Mouse (Mus musculus) hindbrain, postnatal 0 days (tissue): ENCODE results near the gene Gm10322. TPM values are rescaled to one million over a fixed set of nuclear protein-coding genes. Genes with fewer than 3 reads are reported as not detected.

Source experiments
- ATAC-seq: fragments of 200-750 bp; cut with Nextera tagmentation; 2 replicates; pipeline ENCODE4 v1.8.0; 2017; ENCODE audit warnings: mild to moderate bottlenecking, moderate TSS enrichment, moderate library complexity
- DNase-seq: peaks from one replicate; pipeline ENCODE4 v3.0.0-alpha.2; 2015; ENCODE audit warnings: low spot score
- H3K27ac ChIP-seq: fragments of 300-500 bp; sonication (generic); 2 replicates; pipeline ENCODE4 v1.5.1; 2014; ENCODE audit warnings: mild to moderate bottlenecking
- H3K27me3 ChIP-seq: fragments of 300-500 bp; sonication (generic); 2 replicates; pipeline ENCODE4 v1.6.1; 2014; ENCODE audit warnings: low read length, mixed read lengths; ENCODE audit not compliant: insufficient read depth
- H3K36me3 ChIP-seq: fragments of 300-500 bp; sonication (generic); 2 replicates; pipeline ENCODE4 v1.6.1; 2014; ENCODE audit warnings: low read length, mixed read lengths; ENCODE audit not compliant: insufficient read depth
- H3K4me1 ChIP-seq: fragments of 300-500 bp; sonication (generic); 2 replicates; pipeline ENCODE4 v1.6.1; 2014; ENCODE audit warnings: antibody characterized with exemption, low read length, mixed read lengths; ENCODE audit not compliant: insufficient read depth
- H3K4me2 ChIP-seq: fragments of 300-500 bp; sonication (generic); 2 replicates; pipeline ENCODE4 v1.6.1; 2014; ENCODE audit warnings: low read depth, mild to moderate bottlenecking, low read length, moderate library complexity, mixed read lengths
- H3K4me3 ChIP-seq: fragments of 300-500 bp; sonication (generic); 2 replicates; pipeline ENCODE4 v1.5.1; 2014; ENCODE audit warnings: low read length
- H3K9ac ChIP-seq: fragments of 300-500 bp; sonication (generic); replicated peaks from 2 replicates; pipeline ENCODE4 v1.6.1; 2014; ENCODE audit warnings: mild to moderate bottlenecking, low read length, moderate library complexity, mixed read lengths
- H3K9me3 ChIP-seq: fragments of 300-500 bp; sonication (generic); 2 replicates; pipeline ENCODE4 v1.6.1; 2016; ENCODE audit warnings: low read length, mixed read lengths
- CTCF ChIP-seq: IDR thresholded peaks from 2 replicates; pipeline ENCODE4 v1.5.1; 2016; ENCODE audit warnings: antibody characterized with exemption, control low read depth, low read depth
- WGBS: fragments of 180-500 bp; shearing (Covaris S2); extraction: QIAGEN DNeasy Blood & Tissue Kit; methylation state at CpG from one replicate; pipeline ENCODE4 v1.1.7; 2014; 5-methylcytosine and 5-hydroxymethylcytosine counted together
- polyA plus RNA-seq: library from polyadenylated mRNA; unstranded; fragments of >200 nt; fragmentation: Nextera tagmentation; extraction: Ambion mirVana; gene quantifications from 2 replicates; pipeline ENCODE4 v1.2.1, GENCODE M21; 2015
- total RNA-seq: library from RNA; depleted of rRNA; stranded (reverse); fragments of >200 nt; gene quantifications from 2 replicates; pipeline ENCODE4 v1.2.3, GENCODE M21; 2014

Gm10322 gene
- total and polyA plus RNA-seq, 2 experiments from 2014 or later, result not detected

DNA sequence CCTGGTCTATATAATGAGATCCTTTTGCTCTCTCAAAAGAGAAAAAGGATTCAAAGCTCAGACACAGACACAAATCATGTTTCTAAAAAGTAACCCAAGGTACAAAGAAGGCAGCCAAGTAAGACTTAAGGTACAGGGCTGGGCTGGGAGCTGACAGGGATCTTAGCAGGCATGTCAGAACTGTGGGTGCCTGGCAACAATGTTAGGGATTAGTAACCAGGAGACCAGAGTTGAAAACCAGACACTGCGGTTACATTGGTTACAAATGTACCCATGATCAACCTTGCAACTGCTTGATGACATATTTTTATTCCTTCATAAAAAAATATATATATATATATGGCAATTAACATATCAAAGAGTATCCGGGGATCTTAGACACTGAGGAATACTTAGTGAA lies 20.2 kb downstream of the Gm10322 start:
- H3K27me3 ChIP-seq, result no peaks in the 10 kb centered on the region
- no peak overlapping the region for H3K4me2 ChIP-seq
- DNase-seq (no peak), ATAC-seq (no peak)
- H3K9ac ChIP-seq, result no peak overlapping the region
- H3K36me3 ChIP-seq, result no peaks in the 10 kb centered on the region
- TF ChIP-seq CTCF, result no peak
- no peaks in the 10 kb centered on the region for H3K9me3 ChIP-seq
- WGBS, result 51% methylated on average over 2 of the region's 2 CpGs
- H3K4me1 ChIP-seq, result no peaks in the 10 kb centered on the region
- no peak overlapping the region for H3K4me3 ChIP-seq
- no peak overlapping the region for H3K27ac ChIP-seq

DNA sequence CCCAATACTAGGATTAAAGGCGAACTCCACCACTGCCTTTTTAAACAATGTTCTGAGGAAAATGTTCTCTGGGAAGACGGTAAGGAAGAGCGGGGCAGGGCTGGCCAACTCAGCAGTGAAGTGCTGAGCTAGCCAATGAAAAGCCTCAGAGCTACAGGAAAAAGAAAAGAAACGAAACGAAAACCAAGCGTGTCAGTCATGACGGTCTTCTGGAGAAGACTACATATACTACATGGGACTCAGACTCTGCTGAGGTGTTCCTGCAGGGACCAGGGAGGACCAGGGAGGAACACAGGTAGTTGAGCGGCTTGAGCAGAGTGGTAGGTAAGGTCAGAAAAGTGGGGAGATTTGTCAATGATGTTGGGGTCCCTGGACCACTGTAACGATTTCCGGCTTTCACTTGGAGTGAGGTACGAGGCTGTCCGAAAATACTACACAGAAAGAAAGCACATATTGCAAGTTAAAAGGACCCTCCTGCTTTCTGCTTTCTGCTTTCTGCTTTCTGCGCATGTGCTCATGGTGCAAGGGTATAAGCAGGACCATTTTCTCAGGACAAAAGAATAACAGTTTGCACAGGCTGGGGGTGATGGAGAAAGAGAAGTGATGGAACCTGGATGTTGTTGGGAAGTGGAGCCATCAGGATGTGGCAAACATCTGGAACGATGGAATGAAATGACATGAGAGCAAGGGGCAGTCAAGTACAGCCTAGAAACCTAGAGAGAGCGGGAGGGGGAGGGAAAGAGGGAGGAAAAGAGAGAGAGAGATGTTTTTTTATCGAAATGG lies 21.1 kb downstream of the Gm10322 start:
- 83% methylated on average over 16 of the region's 16 CpGs for WGBS
- no peak overlapping the region for H3K4me3 ChIP-seq
- H3K4me2 ChIP-seq, result no peak overlapping the region
- no peaks in the 10 kb centered on the region for H3K4me1 ChIP-seq
- H3K9ac ChIP-seq, result no peak overlapping the region
- no peaks in the 10 kb centered on the region for H3K9me3 ChIP-seq
- no peak overlapping the region for H3K27ac ChIP-seq
- TF ChIP-seq CTCF, result no peak
- ATAC-seq, result no peak
- no peak for DNase-seq
- H3K36me3 ChIP-seq, result no peaks in the 10 kb centered on the region
- no peaks in the 10 kb centered on the region for H3K27me3 ChIP-seq

DNA sequence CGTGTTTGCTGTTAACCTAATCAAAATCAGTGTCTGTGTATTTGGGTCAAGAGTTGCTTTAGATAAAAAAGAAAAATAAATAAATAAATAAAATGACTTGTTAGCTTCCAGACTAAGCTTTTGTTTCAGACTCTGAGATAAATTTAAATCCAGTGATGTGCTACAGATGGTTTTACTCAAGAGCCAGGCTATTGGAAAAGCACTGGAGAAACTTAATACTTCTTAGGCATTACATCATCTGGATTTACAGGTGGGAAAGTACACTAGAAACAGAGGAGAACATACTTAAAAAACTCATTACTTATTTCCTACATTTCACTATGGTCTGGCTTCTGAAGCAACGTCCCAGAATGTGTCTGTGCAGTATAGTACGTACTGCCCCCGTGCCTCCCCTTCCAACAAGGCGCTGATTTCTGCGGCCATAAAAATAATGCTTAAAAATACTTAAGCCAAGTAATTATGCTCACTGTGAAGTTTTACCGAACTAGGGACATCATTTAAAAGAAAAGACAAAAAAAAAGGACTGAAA lies 21.8 kb downstream of the Gm10322 start:
- DNase-seq (no peak), ATAC-seq (no peak)
- H3K9me3 ChIP-seq, result no peaks in the 10 kb centered on the region
- H3K9ac ChIP-seq, result no peak overlapping the region
- H3K4me1 ChIP-seq, result no peaks in the 10 kb centered on the region
- no peak overlapping the region for H3K27ac ChIP-seq
- WGBS, result 84% methylated on average over 7 of the region's 7 CpGs
- no peaks in the 10 kb centered on the region for H3K27me3 ChIP-seq
- H3K4me2 ChIP-seq, result no peak overlapping the region
- no peak for TF ChIP-seq CTCF
- no peak overlapping the region for H3K4me3 ChIP-seq
- no peaks in the 10 kb centered on the region for H3K36me3 ChIP-seq

DNA sequence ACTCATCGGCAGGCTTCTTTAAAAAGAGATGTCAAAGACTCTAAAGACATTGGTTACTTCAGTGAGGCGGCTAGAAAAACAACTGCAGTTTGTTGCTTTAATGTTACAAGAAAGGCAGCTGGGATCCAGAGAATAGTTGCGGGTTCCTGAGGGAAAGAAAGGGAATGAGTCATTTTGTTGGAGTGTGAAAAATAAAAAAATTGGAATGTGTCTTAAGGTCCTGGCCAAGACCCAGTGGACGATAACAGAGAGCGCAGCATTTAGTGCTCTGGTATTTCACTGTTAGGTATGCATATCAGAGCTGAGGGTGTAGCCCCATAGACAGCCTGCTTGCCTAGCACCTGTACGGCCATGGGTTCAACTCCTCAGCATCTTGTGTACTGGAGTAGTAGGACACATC lies 22.7 kb downstream of the Gm10322 start:
- Histone ChIP-seq H3K4me1 (no peaks in the 10 kb centered on the region), H3K9me3 (no peaks in the 10 kb centered on the region), H3K9ac (no peak overlapping the region), H3K36me3 (no peaks in the 10 kb centered on the region), H3K4me2 (no peak overlapping the region), H3K27ac (no peak overlapping the region), H3K4me3 (no peak overlapping the region), H3K27me3 (no peaks in the 10 kb centered on the region)
- 82% methylated on average over 6 of the region's 6 CpGs for WGBS
- ATAC-seq (no peak), DNase-seq (no peak)
- TF ChIP-seq CTCF, result no peak

DNA sequence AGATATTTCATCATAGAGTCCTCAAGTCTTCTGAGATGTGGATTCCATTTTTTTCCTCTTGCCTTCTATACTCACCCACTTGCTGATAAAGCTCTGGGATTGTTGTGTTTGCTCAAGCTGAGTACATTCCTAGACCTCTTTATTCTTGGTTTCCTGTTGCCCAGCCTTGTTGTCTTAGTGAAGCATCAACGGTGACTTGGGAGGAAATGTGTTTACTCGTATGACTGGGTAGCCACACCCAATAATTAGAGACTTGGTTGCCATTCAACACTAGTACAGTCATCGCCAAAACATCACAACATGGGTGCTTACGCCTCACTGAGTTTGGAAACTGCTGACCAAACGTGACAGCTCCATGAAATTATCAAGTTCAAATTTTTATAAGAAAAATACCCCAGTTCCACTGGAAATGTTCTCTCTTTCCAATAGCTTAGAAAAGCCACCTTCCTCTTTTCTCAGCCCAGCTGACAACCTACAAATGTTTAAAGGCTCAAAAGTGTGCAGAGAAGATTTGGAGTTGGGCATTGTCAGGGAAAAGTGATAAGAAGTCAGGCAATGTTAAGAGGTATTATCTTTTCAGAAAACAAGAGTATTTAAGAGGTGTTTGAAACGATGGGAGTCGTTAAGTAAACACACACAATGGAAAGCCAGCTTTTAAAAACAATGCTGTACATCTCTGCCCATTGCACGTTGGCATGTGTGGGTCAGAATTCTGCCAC lies 27.0 kb downstream of the Gm10322 start:
- Histone ChIP-seq H3K9ac (no peak overlapping the region), H3K4me1 (no peaks in the 10 kb centered on the region), H3K27me3 (no peaks in the 10 kb centered on the region), H3K4me2 (no peak overlapping the region), H3K27ac (no peak overlapping the region), H3K36me3 (no peaks in the 10 kb centered on the region), H3K4me3 (no peak overlapping the region), H3K9me3 (no peaks in the 10 kb centered on the region)
- ATAC-seq (no peak), DNase-seq (peak; percentile 39)
- 63% methylated on average over 8 of the region's 8 CpGs for WGBS
- TF ChIP-seq CTCF, result no peak

DNA sequence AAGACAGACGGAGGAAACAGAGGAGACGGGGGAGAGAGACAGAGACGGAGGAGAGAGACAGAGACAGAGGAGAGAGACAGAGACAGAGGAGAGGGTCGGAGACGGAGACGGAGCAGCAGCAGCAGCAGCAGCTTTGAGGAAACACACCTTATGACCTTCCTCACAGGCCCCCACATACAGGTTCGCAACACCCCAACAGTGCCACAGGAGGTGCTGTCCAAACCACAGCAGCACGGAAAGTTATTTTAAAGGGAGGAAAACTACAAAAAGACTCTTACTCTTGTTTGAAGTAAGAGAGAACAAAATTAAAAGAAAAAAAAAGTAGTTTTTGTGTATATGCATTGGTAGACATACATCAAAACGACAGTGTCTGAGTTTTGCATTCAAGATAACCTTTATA lies 27.8 kb downstream of the Gm10322 start:
- Histone ChIP-seq H3K9me3 (no peaks in the 10 kb centered on the region), H3K4me3 (no peak overlapping the region), H3K4me2 (no peak overlapping the region), H3K4me1 (no peaks in the 10 kb centered on the region), H3K27me3 (no peaks in the 10 kb centered on the region), H3K36me3 (no peaks in the 10 kb centered on the region), H3K9ac (no peak overlapping the region), H3K27ac (no peak overlapping the region)
- 81% methylated on average over 9 of the region's 9 CpGs for WGBS
- DNase-seq (no peak), ATAC-seq (no peak)
- no peak for TF ChIP-seq CTCF

DNA sequence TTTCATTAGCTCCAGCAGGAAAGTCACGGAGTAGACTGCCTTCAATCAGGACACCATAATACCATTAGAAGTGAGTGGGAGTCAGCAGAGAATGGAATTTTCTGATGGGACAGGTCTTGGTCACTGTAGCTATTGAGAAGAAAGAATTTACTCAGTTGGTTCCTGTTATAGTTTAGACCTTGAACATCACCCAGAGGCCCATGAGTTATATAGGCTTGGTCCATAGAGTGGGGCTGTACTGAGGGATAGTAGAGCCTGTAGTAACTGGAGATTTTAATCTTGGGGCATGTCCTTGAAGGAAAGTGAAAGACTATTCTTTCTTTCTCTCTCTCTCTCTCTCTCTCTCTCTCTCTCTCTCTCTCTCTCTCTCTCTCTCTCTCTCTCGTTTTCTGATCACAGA lies 28.8 kb downstream of the Gm10322 start:
- no peak for ATAC-seq
- no peak for TF ChIP-seq CTCF
- 78% methylated on average over 2 of the region's 2 CpGs for WGBS
- no peaks in the 10 kb centered on the region for H3K36me3 ChIP-seq
- H3K9ac ChIP-seq, result no peak overlapping the region
- no peak overlapping the region for H3K4me3 ChIP-seq
- no peak overlapping the region for H3K4me2 ChIP-seq
- no peak for DNase-seq
- no peaks in the 10 kb centered on the region for H3K4me1 ChIP-seq
- H3K27me3 ChIP-seq, result no peaks in the 10 kb centered on the region
- no peaks in the 10 kb centered on the region for H3K9me3 ChIP-seq
- no peak overlapping the region for H3K27ac ChIP-seq
